Comparison of ENCODE assay signal across 10 mouse cellular contexts in the genomic region with DNA sequence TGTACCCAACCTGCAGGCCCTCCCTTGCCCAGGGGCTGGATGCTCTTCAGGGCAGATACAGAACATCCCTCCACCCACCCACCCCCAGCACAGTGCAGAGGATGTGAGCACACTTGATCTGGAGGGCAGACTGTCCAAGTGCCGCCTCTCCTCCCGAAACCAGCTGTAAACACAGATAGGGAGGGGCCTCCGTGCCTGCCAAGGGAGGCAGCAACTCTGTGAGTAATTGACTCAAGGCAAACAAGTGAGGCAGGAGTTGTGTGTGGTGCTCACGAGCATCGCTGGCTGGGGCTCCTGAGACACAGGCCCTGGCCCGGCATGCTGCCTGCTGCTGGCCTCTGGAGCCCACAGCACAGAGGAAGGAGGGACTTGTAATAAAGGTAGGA. TPM values are rescaled to one million over a fixed set of nuclear protein-coding genes. Genes with fewer than 3 reads are reported as not detected.
A peak's percentile ranks its signal among the peaks of the same experiment; 100 is the strongest.
DNase-seq lines count a peak whose midpoint lies in the region; ATAC-seq and TF ChIP-seq lines count a peak whose summit lies in the region.
"Had no signal": no experiment of that assay in that cellular context is flagged by ENCODE, and none has a peak within 500 bp of the region (broad histone marks: within the 10 kb centered on the region; RNA-seq: fewer than 3 reads in every experiment).

No protein-coding gene starts in this region.

- peak overlapping the region; percentile 91 for H3K27ac ChIP-seq in heart, adult 2 months
- peak overlapping the region; percentile 82 for H3K27ac ChIP-seq in limb, embryonic 15.5 days

- 1% methylated on average over 6 of the region's 6 CpGs for WGBS in heart, adult 2 months
- 16% methylated on average over 6 of the region's 6 CpGs for WGBS in limb, embryonic 15.5 days

- TF ChIP-seq EP300 in heart, adult 2 months (IDR thresholded peaks at IDR 0.05; ENCODE audit: insufficient read depth, low read depth, low read length): peak; percentile 87

- H3K36me3 ChIP-seq in heart, adult 2 months (ENCODE audit: control insufficient read depth, insufficient read depth, low read length): peaks cover 5% of the 10 kb centered on the region; the same call in 1 of the 2 replicates
- H3K36me3 ChIP-seq in limb, embryonic 15.5 days: peaks cover 9% of the 10 kb centered on the region; the same call in 1 of the 2 replicates

- ATAC-seq in limb, embryonic 15.5 days (ENCODE audit: insufficient number of reproducible peaks, low FRiP score, low TSS enrichment, low read depth): no peak; the same call in 1 of the 2 replicates
- ATAC-seq in granulocyte monocyte progenitor cell, adult 5-6 weeks (replicated peaks; ENCODE audit: poor library complexity, severe bottlenecking): no peak

- peaks cover 5% of the 10 kb centered on the region; the same call in 1 of the 2 replicates for H3K79me2 ChIP-seq in heart, adult 2 months (replicated peaks; ENCODE audit: control insufficient read depth, insufficient read depth, low read length)

- H3K4me1 ChIP-seq in heart, adult 2 months (ENCODE audit: control insufficient read depth, insufficient read depth, low read length): peaks cover 60% of the 10 kb centered on the region
- H3K4me1 ChIP-seq in limb, embryonic 15.5 days: peaks cover 37% of the 10 kb centered on the region

- no peaks in the 10 kb centered on the region for H3K9me3 ChIP-seq in limb, embryonic 15.5 days

- peak; percentile 51 to 57 for DNase-seq in cerebellum, postnatal 10 days
- DNase-seq in cerebellum, adult 11 months: no peak
- DNase-seq in c-Kit-positive CD71-positive TER-119-positive erythroid progenitor cells, embryonic 14.5 days (ENCODE audit: low spot score): peak; percentile 87
- DNase-seq in heart, adult 2 months: peak; percentile 80 to 88
- DNase-seq in kidney, adult 11 months: peak; percentile 50
- DNase-seq in naive thymus-derived CD4-positive, alpha-beta T cell, adult 2 months (ENCODE audit: low read depth): peak; percentile 34

- no peak overlapping the region; the same call in 1 of the 2 replicates for H3K4me2 ChIP-seq in limb, embryonic 15.5 days

- no peak for TF ChIP-seq CTCF in heart, adult 2 months (IDR thresholded peaks at IDR 0.05)

- peak overlapping the region; percentile 32 for H3K9ac ChIP-seq in heart, adult 2 months (ENCODE audit: low read depth, low read length)
- no peak overlapping the region for H3K9ac ChIP-seq in limb, embryonic 15.5 days

- peak; percentile 71 for TF ChIP-seq POLR2A in heart, adult 2 months (IDR thresholded peaks at IDR 0.05; ENCODE audit: insufficient read depth, low read depth, low read length)

- no peaks in the 10 kb centered on the region for H3K27me3 ChIP-seq in heart, adult 2 months (ENCODE audit: control insufficient read depth, insufficient read depth, low read length)
- no peaks in the 10 kb centered on the region for H3K27me3 ChIP-seq in limb, embryonic 15.5 days

- intact Hi-C loops in heart, adult 2 months (cut with DNase I): loop anchor here (10.0 kb wide), 1 partner anchor 405 kb away; a partner anchor contains a TSS

- peak overlapping the region; percentile 32 for H3K4me3 ChIP-seq in heart, adult 2 months
- no peak overlapping the region for H3K4me3 ChIP-seq in limb, embryonic 15.5 days

RNA-seq across cellular contexts. Expression of a gene that starts 12.2 kb away (rescaled TPM):
- total RNA-seq in heart, adult 2 months (2021): 10 to 100 TPM; 42.9 to 56.6 TPM
- 62.4 and 77.0 TPM in 2 replicates for polyA plus RNA-seq in heart, adult 2 months (2012; rRNA removed)
- 2.6 and 3.1 TPM in 2 replicates for polyA plus RNA-seq in limb, embryonic 15.5 days (2015; fragmentation: Nextera tagmentation; extraction: Ambion mirVana)
- total RNA-seq in granulocyte monocyte progenitor cell, adult 5-6 weeks (2014; fragmentation: Nextera tagmentation): 5.0 and 7.3 TPM in 2 replicates
- total RNA-seq in granulocyte monocyte progenitor cell, adult 5-6 weeks (2017): 4.0 and 5.4 TPM in 2 replicates

RNA-seq across cellular contexts. Expression of a gene that starts 15.4 kb away (rescaled TPM):
- total RNA-seq in heart, adult 2 months (2021): 1 to 10 TPM in 1 of 2 experiments, under 1 TPM in 1; 0.68 to 1.1 TPM
- 0.98 and 1.1 TPM in 2 replicates for polyA plus RNA-seq in heart, adult 2 months (2012; rRNA removed)
- 7.1 and 10.4 TPM in 2 replicates for polyA plus RNA-seq in limb, embryonic 15.5 days (2015; fragmentation: Nextera tagmentation; extraction: Ambion mirVana)
- total RNA-seq in granulocyte monocyte progenitor cell, adult 5-6 weeks (2014; fragmentation: Nextera tagmentation): 0.53 and 5.8 TPM in 2 replicates
- total RNA-seq in granulocyte monocyte progenitor cell, adult 5-6 weeks (2017): 1.4 and 3.6 TPM in 2 replicates

RNA-seq across cellular contexts. Expression of a gene that starts 33.3 kb away (rescaled TPM):
- 1 to 10 TPM; 1.4 to 1.5 TPM for total RNA-seq in heart, adult 2 months (2021)
- polyA plus RNA-seq in heart, adult 2 months (2012; rRNA removed): 2.0 and 4.9 TPM in 2 replicates
- polyA plus RNA-seq in limb, embryonic 15.5 days (2015; fragmentation: Nextera tagmentation; extraction: Ambion mirVana): 5.7 and 7.3 TPM in 2 replicates
- not detected in 2 replicates for total RNA-seq in granulocyte monocyte progenitor cell, adult 5-6 weeks (2014; fragmentation: Nextera tagmentation)
- total RNA-seq in granulocyte monocyte progenitor cell, adult 5-6 weeks (2017): not detected in 2 replicates

RNA-seq across cellular contexts. Expression of a gene that starts 37.3 kb away (rescaled TPM):
- not detected for total RNA-seq in heart, adult 2 months (2021)
- polyA plus RNA-seq in heart, adult 2 months (2012; rRNA removed): not detected in 2 replicates
- 22.8 and 23.5 TPM in 2 replicates for polyA plus RNA-seq in limb, embryonic 15.5 days (2015; fragmentation: Nextera tagmentation; extraction: Ambion mirVana)
- total RNA-seq in granulocyte monocyte progenitor cell, adult 5-6 weeks (2014; fragmentation: Nextera tagmentation): not detected in 2 replicates
- total RNA-seq in granulocyte monocyte progenitor cell, adult 5-6 weeks (2017): not detected in 2 replicates
- polyA plus RNA-seq: C2C12; gonadal fat pad, adult 2 months had no signal

RNA-seq across cellular contexts. Expression of a gene that starts 38.5 kb away (rescaled TPM):
- total RNA-seq in heart, adult 2 months (2021): 10 to 100 TPM; 82.8 to 94.8 TPM
- polyA plus RNA-seq in heart, adult 2 months (2012; rRNA removed): 110 and 112 TPM in 2 replicates
- polyA plus RNA-seq in limb, embryonic 15.5 days (2015; fragmentation: Nextera tagmentation; extraction: Ambion mirVana): 90.6 and 94.2 TPM in 2 replicates
- 29.2 and 60.1 TPM in 2 replicates for total RNA-seq in granulocyte monocyte progenitor cell, adult 5-6 weeks (2014; fragmentation: Nextera tagmentation)
- 31.4 and 35.9 TPM in 2 replicates for total RNA-seq in granulocyte monocyte progenitor cell, adult 5-6 weeks (2017)

Comparison
In these comparisons a context has a peak if more than half of its experiments do, and no peak if none do; other contexts are left out.
1. RNA of a gene that starts 12.2 kb away (total RNA-seq): 42.9 to 56.6 TPM in heart, adult 2 months; 4.0 to 7.3 TPM in granulocyte monocyte progenitor cell, adult 5-6 weeks; every median in the first group is over 4 times any median in the second.